8 mouse cellular contexts compared by ENCODE assay signal in genomic region chr8:121334495-121335424, GRCm38 (mm10).
A peak's percentile ranks its signal among the peaks of the same experiment; 100 is the strongest.
DNase-seq lines count a peak whose midpoint lies in the region; ATAC-seq and TF ChIP-seq lines count a peak whose summit lies in the region.

No protein-coding gene starts in this region.

- H3K9ac ChIP-seq in embryonic facial prominence, embryonic 14.5 days (ENCODE audit: low read depth, low read length) = no peak overlapping the region; the same call in 1 of the 2 replicates
- H3K9ac ChIP-seq in hindbrain, embryonic 13.5 days = peak overlapping the region; percentile 46
- peak overlapping the region; percentile 21; the same call in 1 of the 2 replicates for H3K9ac ChIP-seq in limb, embryonic 14.5 days (ENCODE audit: low read depth, low read length, severe bottlenecking)

- H3K4me1 ChIP-seq in embryonic facial prominence, embryonic 14.5 days (ENCODE audit: control insufficient read depth, insufficient read depth, low read length) = peaks cover 8% of the 10 kb centered on the region; the same call in 1 of the 2 replicates
- peaks cover 16% of the 10 kb centered on the region for H3K4me1 ChIP-seq in hindbrain, embryonic 13.5 days (replicated peaks)
- peaks cover 13% of the 10 kb centered on the region; the same call in 1 of the 2 replicates for H3K4me1 ChIP-seq in limb, embryonic 14.5 days (ENCODE audit: control insufficient read depth, insufficient read depth, low read length)

- no peak overlapping the region for H3K4me2 ChIP-seq in embryonic facial prominence, embryonic 14.5 days (ENCODE audit: low read depth, low read length)
- H3K4me2 ChIP-seq in hindbrain, embryonic 13.5 days = no peak overlapping the region
- no peak overlapping the region for H3K4me2 ChIP-seq in limb, embryonic 14.5 days (replicated peaks; ENCODE audit: low read depth, low read length, severe bottlenecking)

- peak; percentile 53 for DNase-seq in embryo, embryonic 10 days (ENCODE audit: low spot score)
- DNase-seq in embryo, embryonic 9.5 days (ENCODE audit: extremely low spot score) = no peak
- peak; percentile 48 for DNase-seq in embryonic facial prominence, embryonic 14.5 days (ENCODE audit: low spot score)
- DNase-seq in limb, embryonic 14.5 days (ENCODE audit: low spot score) = peak; percentile 39
- no peak for DNase-seq in testis, postnatal 14 days (ENCODE audit: low spot score)
- no peak for DNase-seq in T-cell, adult 2 months (ENCODE audit: low spot score)
- DNase-seq in cerebellum, postnatal 14 days = no peak

- TF ChIP-seq POLR2A in limb, embryonic 14.5 days (IDR thresholded peaks at IDR 0.05; ENCODE audit: borderline replicate concordance, extremely low read depth, insufficient read depth, insufficient read length) = no peak

- H3K27me3 ChIP-seq in embryonic facial prominence, embryonic 14.5 days (replicated peaks; ENCODE audit: control insufficient read depth, insufficient read depth, low read length) = no peaks in the 10 kb centered on the region
- H3K27me3 ChIP-seq in hindbrain, embryonic 13.5 days = 0 out of 2 replicates have a peak, but pooled peaks cover 2% of the 10 kb centered on the region
- no peaks in the 10 kb centered on the region for H3K27me3 ChIP-seq in limb, embryonic 14.5 days (ENCODE audit: control insufficient read depth, insufficient read depth, low read length)

- H3K27ac ChIP-seq in embryonic facial prominence, embryonic 14.5 days (replicated peaks; ENCODE audit: low read depth, low read length) = peak overlapping the region; percentile 63
- H3K27ac ChIP-seq in hindbrain, embryonic 13.5 days = peak overlapping the region; percentile 64
- H3K27ac ChIP-seq in limb, embryonic 14.5 days (replicated peaks; ENCODE audit: low read depth, low read length) = peak overlapping the region; percentile 14

- no peak overlapping the region for H3K4me3 ChIP-seq in embryonic facial prominence, embryonic 14.5 days (ENCODE audit: low read depth, low read length)
- no peak overlapping the region for H3K4me3 ChIP-seq in hindbrain, embryonic 13.5 days
- H3K4me3 ChIP-seq in limb, embryonic 14.5 days (replicated peaks; ENCODE audit: low read length) = no peak overlapping the region

- WGBS in embryonic facial prominence, embryonic 14.5 days = 47% methylated on average over 33 of the region's 33 CpGs
- 65% methylated on average over 33 of the region's 33 CpGs for WGBS in hindbrain, embryonic 13.5 days
- WGBS in limb, embryonic 14.5 days = 31% methylated on average over 33 of the region's 33 CpGs

- H3K36me3 ChIP-seq in embryonic facial prominence, embryonic 14.5 days (ENCODE audit: control insufficient read depth, insufficient read depth, low read length) = no peaks in the 10 kb centered on the region
- H3K36me3 ChIP-seq in hindbrain, embryonic 13.5 days = no peaks in the 10 kb centered on the region
- no peaks in the 10 kb centered on the region for H3K36me3 ChIP-seq in limb, embryonic 14.5 days (ENCODE audit: control insufficient read depth, insufficient read depth, low read length)

- H3K9me3 ChIP-seq in embryonic facial prominence, embryonic 14.5 days (ENCODE audit: control insufficient read depth, low read length) = peaks cover 5% of the 10 kb centered on the region; the same call in 1 of the 2 replicates
- H3K9me3 ChIP-seq in hindbrain, embryonic 13.5 days = no peaks in the 10 kb centered on the region
- peaks cover 3% of the 10 kb centered on the region; the same call in 1 of the 2 replicates for H3K9me3 ChIP-seq in limb, embryonic 14.5 days (ENCODE audit: control insufficient read depth, low read length)

- peak; percentile 58 for ATAC-seq in embryonic facial prominence, embryonic 14.5 days (ENCODE audit: low read depth)
- peak; percentile 46; the same call in 1 of the 2 replicates for ATAC-seq in hindbrain, embryonic 13.5 days (ENCODE audit: low FRiP score)
- peak; percentile 68; the same call in 1 of the 2 replicates for ATAC-seq in limb, embryonic 14.5 days (ENCODE audit: low FRiP score, low read depth)

Comparison
In these comparisons a context has a peak if more than half of its experiments do, and no peak if none do; other contexts are left out.
1. DNase-seq: peak in embryo, embryonic 10 days (single experiment), embryonic facial prominence, embryonic 14.5 days (single experiment) and limb, embryonic 14.5 days (single experiment); none in embryo, embryonic 9.5 days (single experiment), testis, postnatal 14 days (single experiment), T-cell, adult 2 months (single experiment) and cerebellum, postnatal 14 days (0 of 2).
2. H3K27ac ChIP-seq: peak in every context shown above with its lines; median percentile 64 in hindbrain, embryonic 13.5 days; 63 in embryonic facial prominence, embryonic 14.5 days; 14 in limb, embryonic 14.5 days.
3. Peak in every context shown above with its lines, with median percentiles within 50 percentile points of each other: ATAC-seq.